Comparison of ENCODE assay signal across 7 mouse cellular contexts in genomic region chr3:137867437-137868093, GRCm38 (mm10). TPM values are rescaled to one million over a fixed set of nuclear protein-coding genes. Genes with fewer than 3 reads are reported as not detected.
DNase-seq lines count a peak whose midpoint lies in the region; ATAC-seq lines count a peak whose summit lies in the region.

Gene Dnajb14 (plus strand): TSS chr3:137867675.

- H3K4me2 ChIP-seq in intestine, embryonic 15.5 days (replicated peaks): peak within 1 kb of the TSS; percentile 84

- peak within 1 kb of the TSS; percentile 98 for H3K27ac ChIP-seq in intestine, embryonic 15.5 days
- H3K27ac ChIP-seq in midbrain, embryonic 10.5 days (replicated peaks): peak within 1 kb of the TSS; percentile 97

- intact Hi-C loops in left cerebral cortex, postnatal 4 days (cut with DNase I): loop anchor here (5.0 kb wide), 2 partner anchors 50 to 275 kb away; partner anchors contain the start of genes Lamtor3, Mttp and Trmt10a

- peak; percentile 86 for DNase-seq in adrenal gland, adult 2 months
- peak; percentile 84 for DNase-seq in embryo, embryonic 11 days
- peak; percentile 69 for DNase-seq in gastrocnemius, postnatal 25 days
- peak; percentile 56 for DNase-seq in left cerebral cortex, postnatal 4 days
- DNase-seq in midbrain, embryonic 10.5 days (ENCODE audit: low spot score): peak; percentile 80
- DNase-seq in right cerebral cortex, postnatal 36 days (ENCODE audit: low spot score in 2 of 2): peak; percentile 21 to 30

- H3K9me3 ChIP-seq in intestine, embryonic 15.5 days: no peaks in the 10 kb centered on the region
- H3K9me3 ChIP-seq in midbrain, embryonic 10.5 days (replicated peaks): no peaks in the 10 kb centered on the region

- H3K4me3 ChIP-seq in intestine, embryonic 15.5 days (replicated peaks): peak within 1 kb of the TSS; percentile 91
- peak within 1 kb of the TSS; percentile 84 for H3K4me3 ChIP-seq in midbrain, embryonic 10.5 days

- ATAC-seq in intestine, embryonic 15.5 days: peak; percentile 61

- H3K4me1 ChIP-seq in intestine, embryonic 15.5 days (replicated peaks): peaks cover 4% of the 10 kb centered on the region
- H3K4me1 ChIP-seq in midbrain, embryonic 10.5 days: peaks cover 38% of the 10 kb centered on the region

- H3K36me3 ChIP-seq in intestine, embryonic 15.5 days: no peaks in the 10 kb centered on the region
- H3K36me3 ChIP-seq in midbrain, embryonic 10.5 days: peaks cover 12% of the 10 kb centered on the region

- under 1% methylated on average over 55 of the region's 94 CpGs for WGBS in intestine, embryonic 15.5 days
- under 1% methylated on average over 84 of the region's 94 CpGs for WGBS in midbrain, embryonic 10.5 days

- H3K9ac ChIP-seq in intestine, embryonic 15.5 days: peak within 1 kb of the TSS; percentile 98

- H3K27me3 ChIP-seq in intestine, embryonic 15.5 days (replicated peaks): no peaks in the 10 kb centered on the region
- H3K27me3 ChIP-seq in midbrain, embryonic 10.5 days (ENCODE audit: low read depth, poor library complexity, severe bottlenecking): no peaks in the 10 kb centered on the region

RNA-seq across cellular contexts. Expression of gene Dnajb14, which starts in this region (rescaled TPM):
- total RNA-seq in adrenal gland, adult 2 months (2021): 10 to 100 TPM; 20.6 to 22.1 TPM
- polyA plus RNA-seq in adrenal gland, adult 2 months (2012; rRNA removed): 2.9 and 3.3 TPM in 2 replicates
- total RNA-seq in gastrocnemius, postnatal 25 days (2021): 1 to 10 TPM; 6.1 to 7.8 TPM
- polyA plus RNA-seq in intestine, embryonic 15.5 days (2015; fragmentation: Nextera tagmentation; extraction: Ambion mirVana): 13.5 and 14.0 TPM in 2 replicates
- total RNA-seq in left cerebral cortex, postnatal 4 days (2021): 10 to 100 TPM; 28.3 to 30.1 TPM
- polyA plus RNA-seq in midbrain, embryonic 10.5 days (2016; fragmentation: Nextera tagmentation; extraction: Ambion mirVana): 4.8 and 7.0 TPM in 2 replicates

Comparison
In these comparisons a context has a peak if more than half of its experiments do, and no peak if none do; other contexts are left out.
1. Peak in every context shown above with its lines: DNase-seq, ATAC-seq, H3K4me3 ChIP-seq and H3K27ac ChIP-seq.
2. DNase-seq: peak in every context shown above with its lines; median percentile 86 in adrenal gland, adult 2 months; 84 in embryo, embryonic 11 days; 80 in midbrain, embryonic 10.5 days; 69 in gastrocnemius, postnatal 25 days; 56 in left cerebral cortex, postnatal 4 days; 26 in right cerebral cortex, postnatal 36 days.